Mouse (Mus musculus) neural tube, embryonic 11.5 days (tissue): Measurements from ENCODE around the gene Gpr149. TPM values are rescaled to one million over a fixed set of nuclear protein-coding genes. Genes with fewer than 3 reads are reported as not detected.

Source experiments
- ATAC-seq: fragments of 200-750 bp; cut with Nextera tagmentation; 2 replicates; pipeline ENCODE4 v1.8.0; 2017; ENCODE audit warnings: moderate number of reproducible peaks, mild to moderate bottlenecking, moderate TSS enrichment, moderate library complexity; ENCODE audit not compliant: insufficient read depth, low FRiP score, low TSS enrichment
- DNase-seq: peaks from one replicate; pipeline ENCODE4 v3.0.0-alpha.2; 2015; ENCODE audit warnings: low spot score
- H3K27ac ChIP-seq: fragments of 300-500 bp; sonication (generic); 2 replicates; pipeline ENCODE4 v1.5.1; 2014; ENCODE audit warnings: low read depth, mild to moderate bottlenecking, low read length
- H3K27me3 ChIP-seq: fragments of 300-500 bp; sonication (generic); 2 replicates; pipeline ENCODE4 v1.6.1; 2014; ENCODE audit warnings: mild to moderate bottlenecking, low read length, mixed read lengths; ENCODE audit not compliant: control insufficient read depth, insufficient read depth
- H3K36me3 ChIP-seq: fragments of 300-500 bp; sonication (generic); 2 replicates; pipeline ENCODE4 v1.6.1; 2014; ENCODE audit warnings: mild to moderate bottlenecking, low read length, moderate library complexity, mixed read lengths; ENCODE audit not compliant: control insufficient read depth, insufficient read depth
- H3K4me1 ChIP-seq: fragments of 300-500 bp; sonication (generic); 2 replicates; pipeline ENCODE4 v1.6.1; 2014; ENCODE audit warnings: low read length, mixed read lengths; ENCODE audit not compliant: control insufficient read depth, insufficient read depth
- H3K4me2 ChIP-seq: fragments of 300-500 bp; sonication (generic); 2 replicates; pipeline ENCODE4 v1.6.1; 2014; ENCODE audit warnings: low read depth, mild to moderate bottlenecking, moderate library complexity
- H3K4me3 ChIP-seq: fragments of 300-500 bp; sonication (generic); 2 replicates; pipeline ENCODE4 v1.5.1; 2014; ENCODE audit warnings: low read depth, low read length
- H3K9ac ChIP-seq: fragments of 300-500 bp; sonication (generic); 2 replicates; pipeline ENCODE4 v1.6.1; 2014; ENCODE audit warnings: mild to moderate bottlenecking, low read length
- H3K9me3 ChIP-seq: fragments of 300-500 bp; sonication (generic); 2 replicates; pipeline ENCODE4 v1.6.1; 2016; ENCODE audit warnings: low read length; ENCODE audit not compliant: control insufficient read depth
- WGBS: fragments of 180-500 bp; shearing (Covaris S2); extraction: QIAGEN DNeasy Blood & Tissue Kit; methylation state at CpG from one replicate; pipeline ENCODE4 v1.1.7; 2014; 5-methylcytosine and 5-hydroxymethylcytosine counted together
- polyA plus RNA-seq: library from polyadenylated mRNA; unstranded; fragments of >200 nt; fragmentation: Nextera tagmentation; extraction: Ambion mirVana; gene quantifications from 2 replicates; pipeline ENCODE4 v1.2.1, GENCODE M21; 2014

Gpr149 gene
- 0.34 and 0.56 TPM in 2 replicates for polyA plus RNA-seq

DNA sequence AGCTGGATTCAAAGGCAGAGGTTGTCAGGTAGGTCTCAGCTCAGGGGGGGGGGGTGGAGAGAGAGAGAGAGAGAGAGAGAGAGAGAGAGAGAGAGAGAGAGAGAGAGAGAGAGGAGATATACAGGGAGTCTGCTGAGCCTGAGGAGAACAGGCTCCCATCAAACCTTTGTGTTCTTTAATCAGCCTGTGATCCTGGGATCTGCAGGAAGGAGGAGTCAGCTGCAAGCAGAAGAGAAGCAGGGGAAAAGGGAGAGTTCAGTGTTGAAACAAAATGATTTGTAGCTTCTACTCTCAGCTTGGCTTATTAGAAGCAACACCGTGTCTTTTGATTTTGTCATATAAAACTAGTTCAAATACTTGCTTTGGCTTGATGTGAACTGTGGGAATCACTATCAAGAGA, at the start of gene Gpr149:
TSS of gene Gpr149 (minus strand) at position 168 of the 400 bp plus-strand sequence.
- H3K4me3 ChIP-seq, result peak within 1 kb of the TSS; percentile 48
- H3K9ac ChIP-seq, result no peak within 1 kb of the TSS
- H3K27me3 ChIP-seq, result no peaks in the 10 kb centered on the region
- WGBS, result 77% methylated on average over 1 of the region's 1 CpGs
- H3K9me3 ChIP-seq, result no peaks in the 10 kb centered on the region
- H3K36me3 ChIP-seq, result no peaks in the 10 kb centered on the region
- no peak within 1 kb of the TSS for H3K27ac ChIP-seq
- no peak for DNase-seq
- no peaks in the 10 kb centered on the region for H3K4me1 ChIP-seq
- H3K4me2 ChIP-seq, result peak within 1 kb of the TSS; percentile 92
- ATAC-seq, result no peak

DNA sequence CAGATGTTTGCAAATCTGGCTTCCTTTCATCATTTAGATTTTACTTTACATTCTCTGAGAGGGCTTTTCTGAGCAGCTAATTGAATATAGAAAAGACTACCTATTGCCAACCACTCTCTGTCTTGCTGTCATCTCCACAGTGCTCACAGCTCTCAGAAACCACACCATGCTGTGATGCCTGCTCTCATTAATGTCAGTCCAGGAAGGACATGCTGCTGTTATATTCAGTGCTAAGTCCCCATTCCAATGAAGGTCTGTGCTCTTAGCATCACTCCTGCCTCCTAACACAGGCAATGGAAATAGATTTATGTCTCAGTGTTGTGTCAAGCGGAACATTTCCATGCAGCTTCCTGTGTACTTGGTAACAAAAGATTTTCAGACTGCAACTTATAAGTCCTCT, 45.6 kb upstream of the Gpr149 start:
- H3K4me3 ChIP-seq, result no peak overlapping the region
- no peak overlapping the region for H3K27ac ChIP-seq
- WGBS, result 82% methylated on average over 1 of the region's 1 CpGs
- H3K9ac ChIP-seq, result no peak overlapping the region
- H3K27me3 ChIP-seq, result no peaks in the 10 kb centered on the region
- no peaks in the 10 kb centered on the region for H3K9me3 ChIP-seq
- ATAC-seq, result no peak
- no peak overlapping the region for H3K4me2 ChIP-seq
- H3K4me1 ChIP-seq, result no peaks in the 10 kb centered on the region
- no peaks in the 10 kb centered on the region for H3K36me3 ChIP-seq
- DNase-seq, result no peak

- H3K27me3 ChIP-seq, result no peaks in the 10 kb centered on the region
- no peak overlapping the region for H3K27ac ChIP-seq
- H3K4me2 ChIP-seq, result no peak overlapping the region
- H3K4me3 ChIP-seq, result no peak overlapping the region
- DNase-seq (no peak), ATAC-seq (no peak)
- WGBS, result 76% methylated on average over 3 of the region's 3 CpGs
- H3K9ac ChIP-seq, result no peak overlapping the region
- no peaks in the 10 kb centered on the region for H3K9me3 ChIP-seq
- H3K4me1 ChIP-seq, result no peaks in the 10 kb centered on the region
- no peaks in the 10 kb centered on the region for H3K36me3 ChIP-seq
Measured at GRCm38 (mm10) chr3:62610861-62611260, 5.9 kb upstream of the Gpr149 start.

GRCm38 (mm10) chr3:62605931-62606330, 991 bp upstream of the Gpr149 start:
- H3K36me3 ChIP-seq, result no peaks in the 10 kb centered on the region
- WGBS, result 86% methylated on average over 2 of the region's 2 CpGs
- no peak overlapping the region for H3K4me3 ChIP-seq
- no peak for ATAC-seq
- no peak overlapping the region for H3K9ac ChIP-seq
- H3K4me1 ChIP-seq, result no peaks in the 10 kb centered on the region
- DNase-seq, result no peak
- H3K27me3 ChIP-seq, result no peaks in the 10 kb centered on the region
- H3K9me3 ChIP-seq, result no peaks in the 10 kb centered on the region
- no peak overlapping the region for H3K27ac ChIP-seq
- no peak overlapping the region for H3K4me2 ChIP-seq

GRCm38 (mm10) chr3:62604047-62604391, 921 bp downstream of the Gpr149 start:
- H3K4me1 ChIP-seq, result no peaks in the 10 kb centered on the region
- peak overlapping the region; percentile 92 for H3K4me2 ChIP-seq
- no peaks in the 10 kb centered on the region for H3K9me3 ChIP-seq
- WGBS, result 21% methylated on average over 10 of the region's 10 CpGs
- H3K27me3 ChIP-seq, result no peaks in the 10 kb centered on the region
- DNase-seq (no peak), ATAC-seq (peak; percentile 42)
- H3K36me3 ChIP-seq, result no peaks in the 10 kb centered on the region
- no peak overlapping the region; the same call in 1 of the 2 replicates for H3K9ac ChIP-seq
- H3K27ac ChIP-seq, result no peak overlapping the region
- peak overlapping the region; percentile 48 for H3K4me3 ChIP-seq

- Histone ChIP-seq H3K27ac (no peak overlapping the region), H3K36me3 (no peaks in the 10 kb centered on the region), H3K4me2 (peak overlapping the region; percentile 92), H3K27me3 (no peaks in the 10 kb centered on the region), H3K9ac (peak overlapping the region; percentile 55), H3K4me3 (peak overlapping the region; percentile 48), H3K4me1 (no peaks in the 10 kb centered on the region), H3K9me3 (no peaks in the 10 kb centered on the region)
- WGBS, result 1% methylated on average over 40 of the region's 40 CpGs
- ATAC-seq (peak; percentile 89), DNase-seq (peak; percentile 69)
Measured at GRCm38 (mm10) chr3:62603231-62604046, 1.5 kb downstream of the Gpr149 start.

DNA sequence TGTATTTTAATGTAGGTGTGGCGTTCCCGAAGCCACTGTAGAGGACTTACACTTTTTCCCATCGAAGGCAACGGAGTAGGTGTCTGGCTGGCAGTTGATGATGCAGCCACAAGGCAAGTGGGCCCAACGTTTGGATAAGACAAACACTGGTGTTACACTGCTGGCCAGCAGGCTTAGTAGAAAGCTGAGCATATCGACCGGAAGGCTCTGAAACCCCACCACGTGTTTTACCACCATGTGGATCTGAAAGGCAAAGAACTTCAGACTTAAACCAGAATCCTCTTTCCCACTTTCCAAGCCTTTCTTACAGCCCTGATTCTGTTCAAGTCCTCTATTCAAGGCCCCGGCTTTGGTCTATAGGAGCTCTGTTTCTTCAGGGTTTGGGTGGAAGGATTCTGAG, 2.5 kb downstream of the Gpr149 start:
- H3K4me3 ChIP-seq, result no peak overlapping the region
- WGBS, result 81% methylated on average over 9 of the region's 9 CpGs
- no peaks in the 10 kb centered on the region for H3K9me3 ChIP-seq
- H3K9ac ChIP-seq, result no peak overlapping the region
- H3K4me2 ChIP-seq, result no peak overlapping the region; the same call in 1 of the 2 replicates
- DNase-seq (no peak), ATAC-seq (no peak)
- no peaks in the 10 kb centered on the region for H3K4me1 ChIP-seq
- no peak overlapping the region for H3K27ac ChIP-seq
- H3K27me3 ChIP-seq, result no peaks in the 10 kb centered on the region
- no peaks in the 10 kb centered on the region for H3K36me3 ChIP-seq

DNA sequence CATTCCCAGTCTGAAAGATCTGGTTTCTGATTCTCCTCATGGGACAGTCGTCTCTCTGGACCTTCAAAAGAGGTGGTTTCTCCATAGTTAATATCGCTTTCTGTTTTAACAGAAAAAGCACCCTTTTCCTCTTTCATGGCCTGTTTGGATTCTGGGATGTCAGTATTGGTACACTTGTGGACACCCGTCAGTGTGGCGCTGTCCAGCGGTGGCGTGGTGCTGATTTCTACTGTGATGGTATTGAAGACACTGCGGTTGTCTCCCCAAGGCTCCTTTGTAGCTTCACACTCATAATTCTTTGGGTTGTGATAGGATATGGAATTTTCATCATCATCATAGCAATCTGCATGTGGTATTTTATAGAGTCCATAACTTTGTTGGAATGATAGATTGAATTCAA, 10.1 kb downstream of the Gpr149 start:
- no peaks in the 10 kb centered on the region for H3K9me3 ChIP-seq
- WGBS, result 20% methylated on average over 7 of the region's 7 CpGs
- H3K27me3 ChIP-seq, result no peaks in the 10 kb centered on the region
- H3K27ac ChIP-seq, result no peak overlapping the region
- no peak overlapping the region for H3K4me3 ChIP-seq
- ATAC-seq (no peak), DNase-seq (peak; percentile 51)
- H3K4me2 ChIP-seq, result no peak overlapping the region
- no peaks in the 10 kb centered on the region for H3K4me1 ChIP-seq
- H3K36me3 ChIP-seq, result no peaks in the 10 kb centered on the region
- H3K9ac ChIP-seq, result no peak overlapping the region

- H3K9ac ChIP-seq, result no peak overlapping the region
Measured at GRCm38 (mm10) chr3:62585072-62585471, 19.9 kb downstream of the Gpr149 start.

More at GRCm38 (mm10) chr3:62585072-62585471, 19.9 kb downstream of the Gpr149 start:
- 91% methylated on average over 1 of the region's 1 CpGs for WGBS
- no peak for DNase-seq
- H3K9me3 ChIP-seq, result no peaks in the 10 kb centered on the region
- H3K4me3 ChIP-seq, result no peak overlapping the region
- no peaks in the 10 kb centered on the region for H3K36me3 ChIP-seq
- ATAC-seq, result no peak
- H3K27ac ChIP-seq, result no peak overlapping the region
- no peaks in the 10 kb centered on the region for H3K4me1 ChIP-seq
- H3K4me2 ChIP-seq, result no peak overlapping the region
- no peaks in the 10 kb centered on the region for H3K27me3 ChIP-seq
